Mouse (Mus musculus) heart, adult 8-10 months (tissue): ENCODE data around the gene Tmem263. TPM values are rescaled to one million over a fixed set of nuclear protein-coding genes. Genes with fewer than 3 reads are reported as not detected.

Source experiments
- DNase-seq: peaks from one replicate; pipeline ENCODE4 v3.0.0; 2022; ENCODE audit warnings: low spot score
- total RNA-seq, 4 experiments: library from RNA; stranded (reverse); gene quantifications; 2 replicates each; pipeline ENCODE4 v1.2.4; 2022

Gene Tmem263
- total RNA-seq: 10 to 100 TPM; 14.3 to 14.7 (median 14.6) TPM

GRCm38 (mm10) chr10:85102247-85103084, at the start of gene Tmem263, which contains the start of gene Fhl4:
Gene Tmem263 (plus strand): TSS chr10:85102627.
Gene Fhl4 (minus strand): TSS chr10:85102495.
- peak; percentile 74 for DNase-seq

GRCm38 (mm10) chr10:85054876-85055275, 47.6 kb upstream of the Tmem263 start:
- no peak for DNase-seq

GRCm38 (mm10) chr10:85071605-85072152, 30.7 kb upstream of the Tmem263 start:
- DNase-seq: no peak

- DNase-seq: no peak
Observed at GRCm38 (mm10) chr10:85101841-85102240, 586 bp upstream of the Tmem263 start.

GRCm38 (mm10) chr10:85103085-85103885, 858 bp downstream of the Tmem263 start:
- DNase-seq: peak; percentile 11

GRCm38 (mm10) chr10:85114409-85114808, 12.0 kb downstream of the Tmem263 start:
- no peak for DNase-seq

GRCm38 (mm10) chr10:85125184-85125583, 22.8 kb downstream of the Tmem263 start:
- DNase-seq: no peak

GRCm38 (mm10) chr10:85127395-85128287, 25.2 kb downstream of the Tmem263 start, which contains the start of gene Mterf2:
Gene Mterf2 (minus strand): TSS chr10:85128027.
- DNase-seq: peak; percentile 94

GRCm38 (mm10) chr10:85128453-85128852, 26.0 kb downstream of the Tmem263 start:
- DNase-seq: peak; percentile 11

- DNase-seq: no peak
Observed at GRCm38 (mm10) chr10:85136573-85136972, 34.1 kb downstream of the Tmem263 start.

- DNase-seq: no peak
Observed at GRCm38 (mm10) chr10:85141465-85141864, 39.0 kb downstream of the Tmem263 start.

- no peak for DNase-seq
Observed at GRCm38 (mm10) chr10:85146282-85146681, 43.9 kb downstream of the Tmem263 start.

GRCm38 (mm10) chr10:85149226-85149625, 46.8 kb downstream of the Tmem263 start:
- no peak for DNase-seq

- peak; percentile 72 for DNase-seq
Observed at GRCm38 (mm10) chr10:85154195-85154594, 51.8 kb downstream of the Tmem263 start.

GRCm38 (mm10) chr10:85157451-85157850, 55.0 kb downstream of the Tmem263 start:
- DNase-seq: no peak

- DNase-seq: no peak
Observed at GRCm38 (mm10) chr10:85159989-85160619, 57.7 kb downstream of the Tmem263 start.

GRCm38 (mm10) chr10:85161745-85162351, 59.4 kb downstream of the Tmem263 start:
- peak; percentile 72 for DNase-seq

GRCm38 (mm10) chr10:85164791-85165190, 62.4 kb downstream of the Tmem263 start:
- DNase-seq: no peak

- no peak for DNase-seq
Observed at GRCm38 (mm10) chr10:85165306-85165705, 62.9 kb downstream of the Tmem263 start.
